Mouse (Mus musculus) testis, adult 2 months (tissue): ENCODE results near the gene Gm14226. TPM values are rescaled to one million over a fixed set of nuclear protein-coding genes. Genes with fewer than 3 reads are reported as not detected.
"Not testable (repeated sequence)": the region's sequence is repeated elsewhere in the genome, so short reads cannot be mapped to it uniquely, and the experiment has no call there.

ENCODE experiments used
- H3K27ac ChIP-seq: fragments of 200-500 bp; 2 replicates; pipeline ENCODE4 v1.5.1; 2012; ENCODE audit warnings: low read depth, low read length; ENCODE audit not compliant: control insufficient read depth, insufficient read depth
- H3K27me3 ChIP-seq: fragments of 200-500 bp; 2 replicates; pipeline ENCODE4 v1.6.1; 2012; ENCODE audit warnings: mild to moderate bottlenecking, low read length, moderate library complexity; ENCODE audit not compliant: control insufficient read depth, insufficient read depth
- H3K36me3 ChIP-seq: fragments of 200-500 bp; 2 replicates; pipeline ENCODE4 v1.6.1; 2012; ENCODE audit warnings: mild to moderate bottlenecking, low read length; ENCODE audit not compliant: control insufficient read depth, insufficient read depth
- H3K4me1 ChIP-seq: fragments of 200-500 bp; 2 replicates; pipeline ENCODE4 v1.6.1; 2012; ENCODE audit warnings: low read length; ENCODE audit not compliant: control insufficient read depth, insufficient read depth
- H3K4me3 ChIP-seq: fragments of 200-500 bp; 2 replicates; pipeline ENCODE4 v1.5.1; 2012; ENCODE audit warnings: low read depth, mild to moderate bottlenecking, low read length, moderate library complexity, mixed read lengths; ENCODE audit not compliant: control insufficient read depth
- CTCF ChIP-seq: fragments of 200-500 bp; IDR thresholded peaks from 2 replicates; pipeline ENCODE4 v1.5.1; 2012; ENCODE audit warnings: low read depth, mild to moderate bottlenecking, inconsistent platforms, low read length, moderate library complexity; ENCODE audit not compliant: control insufficient read depth, insufficient read depth, insufficient replicate concordance
- POLR2A ChIP-seq: fragments of 200-500 bp; IDR thresholded peaks from 2 replicates; pipeline ENCODE4 v1.6.1; 2012; ENCODE audit warnings: low read depth, mild to moderate bottlenecking, inconsistent platforms, low read length, moderate library complexity; ENCODE audit not compliant: control insufficient read depth
- polyA plus RNA-seq: library from polyadenylated mRNA; depleted of rRNA; stranded (reverse); fragments of >200 nt; gene quantifications from 2 replicates; pipeline ENCODE4 v1.2.3, GENCODE M21; 2012

Gene Gm14226
- polyA plus RNA-seq, 1 experiment, result 58.7 TPM

DNA sequence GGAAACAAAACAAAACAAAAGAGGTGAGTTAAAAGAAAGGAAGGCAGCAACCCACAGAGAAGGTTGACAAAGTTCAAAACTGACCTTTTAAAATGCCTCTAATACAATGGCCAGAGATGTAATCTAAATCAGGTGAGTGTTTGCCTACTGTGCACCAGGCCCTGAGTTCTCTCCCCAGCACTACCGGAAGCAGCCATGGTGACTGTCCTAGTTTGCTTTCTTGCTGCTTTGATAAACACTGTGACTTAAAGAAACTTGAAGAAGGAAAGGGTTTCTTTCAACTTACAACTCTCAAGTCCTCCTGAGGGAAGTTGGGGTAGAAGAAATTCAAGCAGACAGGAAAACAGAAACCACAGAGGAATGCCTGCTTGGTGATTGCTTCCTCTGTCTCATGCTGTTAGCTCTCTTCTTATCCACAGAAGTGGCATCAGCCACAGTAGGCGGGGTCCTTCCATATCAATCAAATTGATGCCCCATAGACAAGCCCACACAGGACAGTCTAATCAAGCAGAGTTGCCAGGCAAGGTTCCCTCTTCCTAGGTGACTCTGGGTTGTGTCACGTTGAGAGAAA lies 6.9 kb upstream of the Gm14226 start:
- no peaks in the 10 kb centered on the region for H3K4me1 ChIP-seq
- H3K27me3 ChIP-seq, result no peaks in the 10 kb centered on the region
- H3K27ac ChIP-seq, result no peak overlapping the region
- no peak overlapping the region for H3K4me3 ChIP-seq
- no peaks in the 10 kb centered on the region for H3K36me3 ChIP-seq
- no peak for TF ChIP-seq CTCF
- no peak for TF ChIP-seq POLR2A

DNA sequence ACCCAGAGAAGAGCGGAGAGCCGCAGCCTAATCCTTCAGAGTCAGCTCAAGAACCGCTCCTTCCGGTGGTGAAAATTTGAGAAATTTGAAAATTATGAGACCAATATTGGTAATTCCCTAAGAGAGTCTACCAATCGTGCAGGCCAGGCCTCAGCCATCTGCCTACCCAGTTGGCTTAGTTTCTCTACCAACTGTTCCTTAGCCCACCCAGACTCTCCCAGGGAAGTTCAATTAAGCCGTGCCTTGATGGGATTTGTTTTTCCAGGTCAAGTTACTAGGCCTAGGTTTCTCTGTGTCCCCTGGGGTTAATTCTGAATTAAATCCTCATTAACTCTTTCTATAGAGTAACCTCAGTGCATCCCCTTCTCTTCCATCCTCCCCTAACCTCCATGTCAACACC lies 5.1 kb upstream of the Gm14226 start:
- Histone ChIP-seq H3K27me3 (no peaks in the 10 kb centered on the region), H3K4me1 (no peaks in the 10 kb centered on the region), H3K4me3 (no peak overlapping the region), H3K36me3 (no peaks in the 10 kb centered on the region), H3K27ac (no peak overlapping the region)
- TF ChIP-seq CTCF (no peak), POLR2A (no peak)

DNA sequence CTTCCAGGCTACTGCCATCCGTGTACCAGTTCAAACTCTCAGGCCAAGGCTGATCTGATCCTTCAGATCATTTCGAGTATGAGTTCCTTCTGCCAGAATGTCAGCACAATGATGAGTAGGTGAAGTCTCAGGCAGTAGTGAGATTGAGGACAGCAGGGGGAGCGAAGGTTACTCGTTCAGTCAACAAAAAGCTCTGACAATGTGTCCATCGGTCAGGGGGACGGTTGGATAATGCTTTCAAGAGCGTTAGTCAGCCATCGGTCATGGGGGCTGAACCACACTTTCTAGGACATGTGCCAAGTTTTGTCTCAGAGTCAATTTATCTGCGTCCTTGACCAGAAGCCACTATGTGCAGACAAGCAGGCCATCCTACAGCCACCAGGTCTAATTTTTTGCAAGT lies 1.3 kb upstream of the Gm14226 start:
- not testable (repeated sequence) for H3K36me3 ChIP-seq, H3K27ac ChIP-seq, H3K4me3 ChIP-seq, H3K27me3 ChIP-seq, H3K4me1 ChIP-seq

GRCm38 (mm10) chr2:155018762-155019641 lies 936 bp downstream of the Gm14226 start:
- Histone ChIP-seq H3K27ac (peak overlapping the region; percentile 76), H3K27me3 (no peaks in the 10 kb centered on the region), H3K4me3 (peak overlapping the region; percentile 79), H3K4me1 (peaks cover 4% of the 10 kb centered on the region), H3K36me3 (no peaks in the 10 kb centered on the region)
- no peak for TF ChIP-seq CTCF
- peak; percentile 71 for TF ChIP-seq POLR2A

DNA sequence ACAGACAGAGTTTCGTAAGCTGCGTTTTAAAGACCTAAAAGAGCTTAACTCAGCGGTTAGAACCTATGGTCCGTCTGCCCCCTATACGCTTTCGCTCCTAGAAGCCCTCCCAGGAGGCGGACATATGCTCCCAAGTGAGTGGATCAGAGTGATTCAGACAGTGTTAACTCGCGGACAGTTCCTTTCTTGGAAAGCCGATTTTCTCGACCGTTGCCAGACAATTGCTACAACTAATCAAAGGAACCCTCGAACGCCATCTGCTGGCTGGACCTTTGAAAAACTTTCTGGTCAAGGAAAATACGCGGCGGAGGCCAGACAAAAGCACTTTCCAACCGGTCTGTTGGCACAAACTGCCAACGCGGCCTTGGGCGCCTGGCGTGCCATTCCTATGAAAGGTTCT lies 1.6 kb downstream of the Gm14226 start:
- TF ChIP-seq CTCF (peak; percentile 48; the same call in 1 of the 2 replicates), POLR2A (peak; percentile 44; the same call in 1 of the 2 replicates)
- Histone ChIP-seq H3K27ac (peak overlapping the region; percentile 76), H3K4me3 (peak overlapping the region; percentile 79), H3K4me1 (peaks cover 4% of the 10 kb centered on the region), H3K36me3 (no peaks in the 10 kb centered on the region), H3K27me3 (no peaks in the 10 kb centered on the region)

- H3K4me3 ChIP-seq, H3K4me1 ChIP-seq, H3K36me3 ChIP-seq, H3K27me3 ChIP-seq: not testable (repeated sequence)
- H3K27ac ChIP-seq, result peak overlapping the region; percentile 76
These were observed 2.3 kb downstream of the Gm14226 start for GRCm38 (mm10) chr2:155020247-155020826.

- Histone ChIP-seq H3K27me3 (no peaks in the 10 kb centered on the region), H3K27ac (no peak overlapping the region), H3K36me3 (no peaks in the 10 kb centered on the region), H3K4me1 (peaks cover 2% of the 10 kb centered on the region; the same call in 1 of the 2 replicates), H3K4me3 (peak overlapping the region; percentile 33)
- TF ChIP-seq POLR2A (no peak), CTCF (no peak)
These were observed 12.8 kb downstream of the Gm14226 start for GRCm38 (mm10) chr2:155030831-155031230.

DNA sequence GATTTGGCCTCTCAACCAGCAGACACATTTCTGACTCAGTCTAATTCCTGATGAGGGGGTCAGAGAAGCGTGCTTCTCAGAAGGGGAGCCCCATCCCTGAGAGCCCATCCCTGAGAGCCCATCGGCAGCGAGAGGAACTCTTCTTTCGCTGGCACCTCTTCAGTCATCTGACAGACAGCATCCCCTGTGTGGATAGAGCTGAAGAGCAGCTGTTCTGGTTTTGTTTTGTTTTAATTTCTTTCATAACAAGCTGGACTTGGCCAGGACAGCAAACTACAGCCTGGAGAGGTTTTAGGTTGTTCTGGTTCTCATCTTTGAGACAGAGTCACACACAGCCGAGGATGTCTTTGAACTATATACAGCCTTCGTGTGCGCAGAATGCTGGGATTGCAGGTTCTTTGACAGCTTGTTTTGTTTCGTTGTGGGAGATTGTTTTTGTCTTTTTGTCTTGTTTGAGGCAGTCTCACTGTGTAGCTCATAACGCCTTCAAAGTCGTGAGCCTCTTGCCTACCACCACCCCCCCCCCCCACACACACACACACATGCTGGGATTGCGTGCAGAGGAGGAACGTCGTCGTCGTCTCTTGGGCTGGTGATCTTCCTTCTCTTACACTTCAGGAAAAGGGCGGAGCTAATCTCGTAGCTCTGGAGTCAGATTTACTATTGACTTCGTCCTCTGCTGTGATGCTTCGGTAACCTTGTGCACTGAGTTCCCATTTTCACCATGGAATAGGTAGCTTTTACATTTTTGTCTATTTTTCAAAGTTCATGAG lies 15.1 kb downstream of the Gm14226 start:
- Histone ChIP-seq H3K36me3 (no peaks in the 10 kb centered on the region), H3K4me1 (peaks cover 2% of the 10 kb centered on the region; the same call in 1 of the 2 replicates), H3K4me3 (no peak overlapping the region), H3K27me3 (no peaks in the 10 kb centered on the region), H3K27ac (no peak overlapping the region)
- TF ChIP-seq CTCF, result no peak
- TF ChIP-seq POLR2A, result no peak
